Mouse (Mus musculus) heart, embryonic 16.5 days (tissue): ENCODE measurements around the gene Fblim1. TPM values are rescaled to one million over a fixed set of nuclear protein-coding genes. Genes with fewer than 3 reads are reported as not detected.
A peak's percentile ranks its signal among the peaks of the same experiment; 100 is the strongest.
"Not testable (repeated sequence)": the region's sequence is repeated elsewhere in the genome, so short reads cannot be mapped to it uniquely, and the experiment has no call there.

Source experiments
- ATAC-seq: fragments of 200-750 bp; cut with Nextera tagmentation; replicated peaks from 2 replicates; pipeline ENCODE4 v1.8.0; 2017; ENCODE audit warnings: moderate number of reproducible peaks; ENCODE audit not compliant: insufficient read depth, low FRiP score; ENCODE audit errors: extremely low read depth
- H3K27ac ChIP-seq: fragments of 300-500 bp; sonication (generic); 2 replicates; pipeline ENCODE4 v1.5.1; 2014; ENCODE audit warnings: mild to moderate bottlenecking, low read length, control low read depth, moderate library complexity
- H3K27me3 ChIP-seq: fragments of 300-500 bp; sonication (generic); 2 replicates; pipeline ENCODE4 v1.6.1; 2014; ENCODE audit warnings: low read length, mixed read lengths; ENCODE audit not compliant: control insufficient read depth, insufficient read depth
- H3K36me3 ChIP-seq: fragments of 300-500 bp; sonication (generic); 2 replicates; pipeline ENCODE4 v1.6.1; 2014; ENCODE audit not compliant: control insufficient read depth, insufficient read depth
- H3K4me1 ChIP-seq: fragments of 300-500 bp; sonication (generic); 2 replicates; pipeline ENCODE4 v1.6.1; 2014; ENCODE audit warnings: low read length, mixed read lengths; ENCODE audit not compliant: control insufficient read depth, insufficient read depth
- H3K4me2 ChIP-seq: fragments of 300-500 bp; sonication (generic); 2 replicates; pipeline ENCODE4 v1.6.1; 2014; ENCODE audit warnings: low read depth, mild to moderate bottlenecking, control low read depth, low read length
- H3K4me3 ChIP-seq: fragments of 300-500 bp; sonication (generic); 2 replicates; pipeline ENCODE4 v1.5.1; 2014; ENCODE audit warnings: mild to moderate bottlenecking, control low read depth, low read length
- H3K9ac ChIP-seq: fragments of 300-500 bp; sonication (generic); 2 replicates; pipeline ENCODE4 v1.6.1; 2014; ENCODE audit warnings: low read length, control low read depth
- H3K9me3 ChIP-seq: fragments of 300-500 bp; sonication (generic); replicated peaks from 2 replicates; pipeline ENCODE4 v1.6.1; 2016; ENCODE audit warnings: low read length; ENCODE audit not compliant: control insufficient read depth
- WGBS: fragments of 180-500 bp; shearing (Covaris S2); extraction: QIAGEN DNeasy Blood & Tissue Kit; methylation state at CpG from one replicate; pipeline ENCODE4 v1.1.7; 2014; 5-methylcytosine and 5-hydroxymethylcytosine counted together
- polyA plus RNA-seq: library from polyadenylated mRNA; unstranded; fragments of >200 nt; fragmentation: Nextera tagmentation; extraction: Ambion mirVana; gene quantifications from 2 replicates; pipeline ENCODE4 v1.2.1, GENCODE M21; 2015

Fblim1 gene
- polyA plus RNA-seq, 1 experiment from 2014 or later: 46.9 TPM

DNA sequence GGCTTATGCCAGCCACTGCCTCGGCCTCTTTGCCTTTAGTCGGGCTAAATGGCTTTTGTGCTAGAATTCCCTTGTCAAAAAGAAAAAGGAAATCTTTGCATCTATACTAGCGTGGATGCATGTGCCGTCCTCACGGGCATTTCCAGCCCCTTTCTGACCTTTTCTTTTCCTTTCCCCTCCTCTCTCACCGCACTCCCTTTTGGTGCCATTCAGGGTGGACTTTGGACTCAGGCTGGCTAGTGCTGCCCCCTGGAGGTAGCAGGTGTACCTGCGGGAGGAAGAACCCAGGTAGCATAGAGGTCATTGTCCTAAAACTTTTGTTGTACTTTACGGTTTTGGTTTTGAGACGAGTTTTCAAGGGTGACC is 46.0 kb downstream of the Fblim1 start:
- WGBS: 4% methylated on average over 9 of the region's 9 CpGs
- peak overlapping the region; percentile 53 for H3K4me3 ChIP-seq
- no peaks in the 10 kb centered on the region for H3K36me3 ChIP-seq
- H3K27ac ChIP-seq: peak overlapping the region; percentile 92
- H3K4me2 ChIP-seq: peak overlapping the region; percentile 80
- peak; percentile 79 for ATAC-seq
- H3K9ac ChIP-seq: peak overlapping the region; percentile 67
- H3K9me3 ChIP-seq: no peaks in the 10 kb centered on the region
- H3K27me3 ChIP-seq: no peaks in the 10 kb centered on the region
- H3K4me1 ChIP-seq: peaks cover 15% of the 10 kb centered on the region

DNA sequence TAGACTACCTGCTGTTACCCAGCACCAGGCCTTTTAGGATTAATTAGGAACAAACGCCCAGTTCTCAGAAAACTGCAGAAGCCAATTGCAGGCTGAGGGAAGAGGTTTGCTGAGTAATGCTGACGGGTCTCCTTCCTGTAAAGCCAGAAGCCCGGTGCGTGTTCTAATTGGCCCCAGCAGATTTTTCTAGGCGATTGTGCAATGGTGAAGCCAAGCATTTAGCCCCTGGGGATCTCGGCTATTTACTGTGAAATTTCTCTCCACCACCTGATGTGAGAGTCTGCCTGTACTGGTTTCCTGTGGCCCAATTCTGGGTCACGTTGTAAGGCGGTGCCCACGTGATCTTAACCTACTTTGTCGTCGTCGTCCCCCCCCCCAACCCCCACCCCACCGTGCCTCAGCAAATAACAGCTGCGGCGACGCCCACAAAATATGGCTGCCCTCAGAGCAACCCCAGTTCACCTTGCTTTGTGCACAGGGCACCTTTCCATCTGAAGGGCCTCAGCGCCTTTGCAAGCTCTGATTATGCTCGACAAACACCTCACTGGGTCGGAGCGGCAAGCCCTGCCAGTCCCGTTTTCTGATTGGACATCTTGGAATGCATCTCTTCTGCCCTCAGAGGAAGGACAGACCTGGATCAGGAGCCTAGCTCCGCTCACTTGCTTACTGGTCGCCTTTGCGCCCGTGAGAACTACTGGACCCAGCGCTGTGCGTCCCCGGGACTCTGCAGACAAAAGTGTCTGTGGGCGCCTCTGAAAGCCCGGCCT is 46.6 kb downstream of the Fblim1 start:
- H3K36me3 ChIP-seq: no peaks in the 10 kb centered on the region
- H3K9ac ChIP-seq: peak overlapping the region; percentile 67
- H3K4me1 ChIP-seq: peaks cover 15% of the 10 kb centered on the region
- H3K27me3 ChIP-seq: no peaks in the 10 kb centered on the region
- H3K4me3 ChIP-seq: peak overlapping the region; percentile 53
- under 1% methylated on average over 30 of the region's 30 CpGs for WGBS
- no peaks in the 10 kb centered on the region for H3K9me3 ChIP-seq
- peak; percentile 81 for ATAC-seq
- peak overlapping the region; percentile 92 for H3K27ac ChIP-seq
- H3K4me2 ChIP-seq: peak overlapping the region; percentile 80

DNA sequence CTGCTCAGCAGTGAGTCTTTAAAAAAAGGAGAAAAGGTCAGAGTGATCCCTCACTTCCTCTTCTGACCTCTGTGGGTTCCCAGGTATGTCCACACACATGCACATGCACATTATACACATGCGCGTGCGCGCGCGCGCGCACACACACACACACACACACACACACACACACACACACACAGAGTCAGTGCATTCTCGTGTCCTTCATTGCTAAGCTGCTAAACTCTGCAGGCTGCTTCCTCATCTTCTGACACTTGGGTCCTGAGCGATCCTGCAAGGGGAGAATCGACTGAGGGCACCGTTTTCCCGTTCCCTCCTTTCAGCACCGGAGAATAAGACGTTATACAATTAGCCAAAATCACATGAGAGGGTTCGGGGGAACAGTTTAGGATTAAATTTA is 47.2 kb downstream of the Fblim1 start:
- Histone ChIP-seq H3K4me3 (peak overlapping the region; percentile 53), H3K27ac (peak overlapping the region; percentile 92), H3K4me2 (peak overlapping the region; percentile 80), H3K9ac (peak overlapping the region; percentile 67), H3K4me1 (peaks cover 15% of the 10 kb centered on the region), H3K9me3 (no peaks in the 10 kb centered on the region), H3K36me3 (no peaks in the 10 kb centered on the region), H3K27me3 (no peaks in the 10 kb centered on the region)
- ATAC-seq: peak; percentile 25; the same call in 1 of the 2 replicates
- 12% methylated on average over 16 of the region's 16 CpGs for WGBS

DNA sequence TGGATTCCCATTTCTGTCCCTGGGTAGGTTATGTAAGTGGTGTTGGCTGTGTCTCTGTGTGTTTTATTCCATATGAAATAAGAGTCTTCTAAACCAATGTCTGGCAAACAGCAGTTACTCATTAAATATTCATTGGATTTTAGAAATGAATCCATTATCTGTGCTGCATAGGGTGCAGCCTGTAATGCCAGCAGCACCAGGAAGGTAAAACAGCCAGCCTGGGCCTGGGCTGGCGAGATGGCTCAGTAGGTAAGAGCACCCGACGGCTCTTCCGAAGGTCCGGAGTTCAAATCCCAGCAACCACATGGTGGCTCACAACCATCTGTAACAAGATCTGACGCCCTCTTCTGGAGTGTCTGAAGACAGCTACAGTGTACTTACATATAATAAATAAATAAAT is 49.7 kb downstream of the Fblim1 start:
- WGBS: 87% methylated on average over 5 of the region's 6 CpGs
- not testable (repeated sequence) for ATAC-seq, H3K9ac ChIP-seq

DNA sequence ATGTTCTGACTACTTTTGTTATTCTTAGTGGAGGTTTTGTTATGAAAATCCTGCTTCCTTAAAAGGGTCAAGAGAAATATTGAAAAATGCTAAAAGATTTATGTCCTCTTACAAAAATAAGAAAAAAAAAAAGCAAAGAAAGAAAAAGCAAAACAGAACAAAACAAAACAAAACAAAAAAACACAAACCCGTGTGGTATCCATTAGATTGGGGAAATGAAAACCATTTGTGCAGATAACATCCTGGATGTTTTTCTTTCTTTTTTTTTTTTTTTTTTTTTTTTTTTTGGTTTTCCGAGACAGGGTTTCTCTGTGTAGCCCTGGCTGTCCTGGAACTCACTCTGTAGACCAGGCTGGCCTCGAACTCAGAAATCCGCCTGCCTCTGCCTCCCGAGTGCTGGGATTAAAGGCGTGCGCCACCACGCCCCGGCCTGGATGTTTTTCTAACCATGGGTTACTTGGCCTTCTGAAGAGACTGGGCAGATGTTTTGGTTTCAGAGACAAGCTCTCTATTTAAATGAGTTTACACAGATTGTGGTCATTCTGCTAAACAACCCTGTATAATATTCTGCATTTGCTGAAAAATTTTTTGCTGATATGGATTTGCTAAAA is 51.5 kb downstream of the Fblim1 start:
- H3K36me3 ChIP-seq, H3K9me3 ChIP-seq, H3K4me3 ChIP-seq, H3K4me2 ChIP-seq, ATAC-seq, H3K9ac ChIP-seq, H3K27ac ChIP-seq, H3K27me3 ChIP-seq: not testable (repeated sequence)
- H3K4me1 ChIP-seq: peaks cover 17% of the 10 kb centered on the region
- WGBS: 92% methylated on average over 7 of the region's 9 CpGs

More for the DNA sequence above, 49.7 kb downstream of the Fblim1 start:
- H3K4me1 ChIP-seq: peaks cover 17% of the 10 kb centered on the region
- not testable (repeated sequence) for H3K4me2 ChIP-seq, H3K36me3 ChIP-seq, H3K27me3 ChIP-seq, H3K27ac ChIP-seq, H3K9me3 ChIP-seq, H3K4me3 ChIP-seq

DNA sequence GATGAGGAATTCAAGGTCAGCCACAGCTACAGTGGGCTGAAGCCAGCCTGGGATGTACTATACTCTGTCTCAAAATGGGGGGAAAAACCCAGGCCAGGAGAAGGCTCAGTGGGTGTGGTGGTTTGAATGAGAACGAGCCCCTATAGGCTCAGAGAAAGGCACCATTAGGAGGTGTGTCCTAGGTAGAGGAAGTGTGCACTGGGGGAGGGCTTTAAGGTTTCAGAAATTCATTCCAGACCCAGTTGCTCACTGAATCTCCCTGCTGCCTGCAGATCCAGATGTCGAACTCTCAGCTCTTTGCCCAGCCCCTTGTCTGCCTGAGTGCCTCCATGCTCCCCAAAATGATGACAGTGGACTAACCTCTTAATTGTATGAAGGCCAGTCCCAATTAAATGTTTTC is 53.4 kb downstream of the Fblim1 start:
- H3K9ac ChIP-seq: no peak overlapping the region

DNA sequence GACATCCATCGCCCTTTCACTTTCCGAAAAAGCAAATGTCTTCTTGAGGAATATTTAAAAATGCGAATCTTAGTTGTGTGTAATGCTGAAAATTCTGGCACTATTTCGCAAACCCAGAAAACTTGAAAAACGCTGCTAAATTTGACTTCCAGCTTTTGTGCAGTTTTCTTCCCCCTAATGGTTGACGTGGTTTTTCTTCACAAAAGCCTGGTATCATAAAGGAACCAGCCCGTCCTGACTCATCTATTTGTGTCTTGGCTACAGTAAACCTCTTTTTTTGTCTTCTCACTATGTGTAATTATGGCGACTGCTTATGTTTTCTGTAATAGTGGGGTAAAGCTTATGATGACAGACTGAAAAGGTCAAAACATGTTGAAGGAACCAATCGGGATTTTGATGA is 58.6 kb downstream of the Fblim1 start:
- Histone ChIP-seq H3K36me3 (no peaks in the 10 kb centered on the region), H3K27ac (peak overlapping the region; percentile 100), H3K9ac (peak overlapping the region; percentile 99), H3K27me3 (no peaks in the 10 kb centered on the region), H3K9me3 (no peaks in the 10 kb centered on the region), H3K4me1 (peaks cover 9% of the 10 kb centered on the region), H3K4me3 (peak overlapping the region; percentile 78), H3K4me2 (peak overlapping the region; percentile 79)
- ATAC-seq: no peak
- 14% methylated on average over 9 of the region's 9 CpGs for WGBS

More for the DNA sequence above, 53.4 kb downstream of the Fblim1 start:
- peak; percentile 19; the same call in 1 of the 2 replicates for ATAC-seq
- H3K9me3 ChIP-seq: no peaks in the 10 kb centered on the region
- H3K4me1 ChIP-seq: peaks cover 5% of the 10 kb centered on the region
- H3K27ac ChIP-seq: no peak overlapping the region
- H3K36me3 ChIP-seq: no peaks in the 10 kb centered on the region
- WGBS: 27% methylated on average over 2 of the region's 2 CpGs
- H3K4me2 ChIP-seq: no peak overlapping the region
- H3K4me3 ChIP-seq: no peak overlapping the region
- H3K27me3 ChIP-seq: no peaks in the 10 kb centered on the region

DNA sequence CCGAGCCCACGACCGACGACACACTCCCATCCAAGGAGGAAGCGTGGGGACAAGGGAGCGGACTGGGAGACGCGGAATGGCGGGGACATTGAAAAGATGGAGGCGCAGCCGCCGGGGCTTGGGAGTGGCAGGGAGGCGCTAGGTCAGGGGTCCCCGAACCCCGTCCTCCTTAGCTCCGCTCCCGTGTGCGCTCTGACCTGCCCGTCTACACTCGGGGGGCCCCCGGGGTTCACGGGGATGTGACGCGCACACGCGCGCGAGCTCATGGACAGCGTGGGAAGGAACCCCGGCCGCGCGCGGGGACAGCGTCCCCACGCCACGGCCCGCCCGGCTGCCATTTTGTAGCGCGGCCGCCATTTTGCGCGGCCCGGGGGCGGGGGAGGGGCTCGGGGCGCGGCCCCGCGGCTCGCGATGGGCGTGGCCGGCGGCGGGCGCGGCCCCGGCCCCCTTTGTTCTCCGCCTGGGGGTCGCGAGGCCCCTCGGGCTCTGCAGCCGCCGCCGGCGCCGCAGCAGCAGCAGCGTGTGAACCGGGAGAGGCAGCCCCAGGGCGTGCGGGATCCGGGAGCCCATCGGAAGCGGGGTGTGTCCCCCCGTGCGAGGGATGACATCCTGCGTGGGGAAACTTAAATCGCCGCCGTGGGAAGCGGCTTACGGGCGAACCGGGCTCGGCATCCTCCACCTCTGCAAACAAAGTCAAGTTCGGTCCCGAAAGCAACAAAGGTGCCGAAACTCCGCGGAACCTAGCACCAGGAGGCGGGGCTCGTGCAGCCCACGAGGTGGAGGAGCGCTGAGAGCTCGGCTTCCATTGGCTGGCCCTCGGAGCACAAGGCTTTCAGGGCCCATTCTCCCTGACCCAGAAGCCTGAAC is 59.3 kb downstream of the Fblim1 start:
- Histone ChIP-seq H3K4me3 (peak overlapping the region; percentile 78), H3K9me3 (no peaks in the 10 kb centered on the region), H3K27ac (peak overlapping the region; percentile 100), H3K36me3 (no peaks in the 10 kb centered on the region), H3K4me2 (peak overlapping the region; percentile 79), H3K9ac (peak overlapping the region; percentile 99), H3K27me3 (no peaks in the 10 kb centered on the region), H3K4me1 (peaks cover 12% of the 10 kb centered on the region)
- ATAC-seq: peak; percentile 80
- WGBS: under 1% methylated on average over 96 of the region's 98 CpGs
